Mouse (Mus musculus): ENCODE results near the gene Anxa9.

- TF ChIP-seq POLR2A (IDR thresholded peaks at IDR 0.05; ENCODE audit: extremely low read depth, insufficient read depth, low read length) (no peak), CTCF (IDR thresholded peaks at IDR 0.05; ENCODE audit: low read depth, low read length) (no peak)
These were observed 16.8 kb downstream of the Anxa9 start for GRCm38 (mm10) chr3:95290156-95290555.

Measured in liver, adult 2 months (tissue).